Mouse (Mus musculus) myocyte (in vitro differentiated cells): Measurements from ENCODE around the gene Arxes2. TPM values are rescaled to one million over a fixed set of nuclear protein-coding genes. Genes with fewer than 3 reads are reported as not detected.
"Not testable (repeated sequence)": the region's sequence is repeated elsewhere in the genome, so short reads cannot be mapped to it uniquely, and the experiment has no call there.

Experiments
- H3K27me3 ChIP-seq: one replicate; pipeline ENCODE4 v1.6.1; 2011; ENCODE audit not compliant: control insufficient read depth, insufficient read depth, insufficient read length
- H3K36me3 ChIP-seq: one replicate; pipeline ENCODE4 v1.6.1; 2011; ENCODE audit not compliant: control insufficient read depth, insufficient read depth
- H3K4me2 ChIP-seq: one replicate; pipeline ENCODE4 v1.6.1; 2011; ENCODE audit warnings: low read depth, control low read depth
- H3K4me3 ChIP-seq: one replicate; pipeline ENCODE4 v1.5.1; 2011; ENCODE audit warnings: mild to moderate bottlenecking, control low read depth, moderate library complexity
- H3K79me2 ChIP-seq: one replicate; pipeline ENCODE4 v1.6.1; 2011; ENCODE audit not compliant: control insufficient read depth, insufficient read depth
- H3ac ChIP-seq: one replicate; pipeline ENCODE4 v1.6.1; 2011; ENCODE audit not compliant: control insufficient read depth, insufficient read length
- CEBPB ChIP-seq: IDR thresholded peaks from 2 replicates; pipeline ENCODE4 v1.6.1; 2011; ENCODE audit warnings: mild to moderate bottlenecking, moderate library complexity; ENCODE audit not compliant: poor library complexity, insufficient read depth, severe bottlenecking
- E2F4 ChIP-seq: IDR thresholded peaks from one replicate; pipeline ENCODE4 v1.6.1; 2011; ENCODE audit warnings: mild to moderate bottlenecking, control low read depth, moderate library complexity; ENCODE audit not compliant: insufficient read depth
- MAX ChIP-seq: IDR thresholded peaks from one replicate; pipeline ENCODE4 v1.6.1; 2011; ENCODE audit warnings: low read depth, mild to moderate bottlenecking, control low read depth
- MYOD1 ChIP-seq, 3 experiments: IDR thresholded peaks; one replicate each; pipeline ENCODE4 v1.6.1; 2011; ENCODE audit warnings: control low read depth in 2 of 3, low read depth in 2 of 3, mild to moderate bottlenecking in 2 of 3, moderate library complexity in 1 of 3; ENCODE audit not compliant: insufficient read length in 2 of 3, control insufficient read depth in 1 of 3
- MYOG ChIP-seq, 3 experiments: IDR thresholded peaks; one replicate each; pipeline ENCODE4 v1.6.1; 2011; ENCODE audit warnings: control low read depth in 2 of 3, low read depth in 2 of 3, mild to moderate bottlenecking in 2 of 3; ENCODE audit not compliant: insufficient read length in 2 of 3, control insufficient read depth in 1 of 3, insufficient read depth in 1 of 3
- POLR2A ChIP-seq: IDR thresholded peaks from one replicate; pipeline ENCODE4 v1.6.1; 2011; ENCODE audit warnings: low read depth, mild to moderate bottlenecking, control low read depth, moderate library complexity; ENCODE audit not compliant: insufficient read length
- POLR2AphosphoS2 ChIP-seq: IDR thresholded peaks from one replicate; pipeline ENCODE4 v1.6.1; 2011; ENCODE audit warnings: low read depth, control low read depth; ENCODE audit not compliant: insufficient read length
- REST ChIP-seq: IDR thresholded peaks from one replicate; pipeline ENCODE4 v1.6.1; 2011; ENCODE audit warnings: mild to moderate bottlenecking, control low read depth, moderate library complexity; ENCODE audit not compliant: insufficient read depth, insufficient read length
- SRF ChIP-seq: IDR thresholded peaks from one replicate; pipeline ENCODE4 v1.6.1; 2011; ENCODE audit warnings: low read depth; ENCODE audit not compliant: control insufficient read depth, insufficient read length
- TCF12 ChIP-seq: IDR thresholded peaks from one replicate; pipeline ENCODE4 v1.6.1; 2011; ENCODE audit warnings: mild to moderate bottlenecking, control low read depth; ENCODE audit not compliant: poor library complexity, insufficient read depth, severe bottlenecking
- TCF3 ChIP-seq: IDR thresholded peaks from one replicate; pipeline ENCODE4 v1.6.1; 2011; ENCODE audit warnings: low read depth, control low read depth; ENCODE audit not compliant: insufficient read length
- USF1 ChIP-seq: IDR thresholded peaks from one replicate; pipeline ENCODE4 v1.6.1; 2011; ENCODE audit warnings: low read depth, mild to moderate bottlenecking, control low read depth, moderate library complexity
- polyA plus RNA-seq: library from polyadenylated mRNA; unstranded; fragments of >200 nt; fragmentation: generic; extraction: Trizol; gene quantifications from one replicate; pipeline ENCODE4 v1.2.1, GENCODE M21; 2012; ENCODE audit warnings: missing spikeins

The Arxes2 gene
- polyA plus RNA-seq, 1 experiment: 0.29 TPM

- no peak overlapping the region for H3K4me2 ChIP-seq
- H3K27me3 ChIP-seq: no peaks in the 10 kb centered on the region
- H3K79me2 ChIP-seq: no peaks in the 10 kb centered on the region
- no peak overlapping the region for H3K4me3 ChIP-seq
- no peaks in the 10 kb centered on the region for H3K36me3 ChIP-seq
- no peak for TF ChIP-seq CEBPB
- no peak for TF ChIP-seq MYOG (IDR thresholded peaks at IDR 0.05; ENCODE audit: control insufficient read depth in 1 of 3, insufficient read depth in 1 of 3, insufficient read length in 2 of 3, low read depth in 2 of 3)
- TF ChIP-seq REST: no peak
- no peak for TF ChIP-seq POLR2AphosphoS2
- no peak for TF ChIP-seq POLR2A
- no peak for TF ChIP-seq MAX
- no peak for TF ChIP-seq MYOD1 (IDR thresholded peaks at IDR 0.05; ENCODE audit: control insufficient read depth in 1 of 3, insufficient read length in 2 of 3, low read depth in 2 of 3)
- TF ChIP-seq SRF: no peak
- no peak for TF ChIP-seq E2F4
- no peak for TF ChIP-seq TCF12
- TF ChIP-seq USF1: no peak
- TF ChIP-seq TCF3: no peak
- no peak overlapping the region for H3ac ChIP-seq
Observed at GRCm38 (mm10) chrX:135986267-135986666, 7.4 kb upstream of the Arxes2 start.

- no peak overlapping the region for H3ac ChIP-seq
- no peaks in the 10 kb centered on the region for H3K36me3 ChIP-seq
- H3K4me3 ChIP-seq: no peak overlapping the region
- no peak overlapping the region for H3K4me2 ChIP-seq
- no peaks in the 10 kb centered on the region for H3K79me2 ChIP-seq
- TF ChIP-seq CEBPB (no peak), REST (no peak), POLR2AphosphoS2 (no peak), POLR2A (no peak), USF1 (no peak), MYOD1 (IDR thresholded peaks at IDR 0.05; ENCODE audit: control insufficient read depth in 1 of 3, insufficient read length in 2 of 3, low read depth in 2 of 3) (no peak)
- H3K27me3 ChIP-seq: no peaks in the 10 kb centered on the region
Observed at GRCm38 (mm10) chrX:135990661-135991060, 3.0 kb upstream of the Arxes2 start.

- H3K36me3 ChIP-seq, H3ac ChIP-seq, H3K4me3 ChIP-seq, H3K4me2 ChIP-seq, H3K79me2 ChIP-seq, H3K27me3 ChIP-seq: not testable (repeated sequence)
Observed at GRCm38 (mm10) chrX:135993192-135993594, 431 bp upstream of the Arxes2 start.

- Histone ChIP-seq H3K36me3 (no peaks in the 10 kb centered on the region), H3K27me3 (no peaks in the 10 kb centered on the region)
- TF ChIP-seq E2F4 (no peak), MYOD1 (IDR thresholded peaks at IDR 0.05; ENCODE audit: control insufficient read depth in 1 of 3, insufficient read length in 2 of 3, low read depth in 2 of 3) (no peak), MAX (no peak), SRF (no peak), CEBPB (no peak), POLR2AphosphoS2 (no peak), MYOG (IDR thresholded peaks at IDR 0.05; ENCODE audit: control insufficient read depth in 1 of 3, insufficient read depth in 1 of 3, insufficient read length in 2 of 3, low read depth in 2 of 3) (no peak), REST (no peak), USF1 (no peak), POLR2A (no peak), TCF3 (no peak), TCF12 (no peak)
Observed at GRCm38 (mm10) chrX:136007199-136007843, 13.7 kb downstream of the Arxes2 start.

GRCm38 (mm10) chrX:136014392-136014791 lies 20.8 kb downstream of the Arxes2 start:
- Histone ChIP-seq H3ac (no peak overlapping the region), H3K4me2 (no peak overlapping the region), H3K27me3 (no peaks in the 10 kb centered on the region), H3K36me3 (no peaks in the 10 kb centered on the region), H3K4me3 (no peak overlapping the region), H3K79me2 (no peaks in the 10 kb centered on the region)
- TF ChIP-seq POLR2A (no peak), MAX (no peak), TCF3 (no peak), SRF (no peak), USF1 (no peak), TCF12 (no peak), MYOD1 (IDR thresholded peaks at IDR 0.05; ENCODE audit: control insufficient read depth in 1 of 3, insufficient read length in 2 of 3, low read depth in 2 of 3) (no peak), CEBPB (no peak), E2F4 (no peak), REST (no peak), POLR2AphosphoS2 (no peak), MYOG (IDR thresholded peaks at IDR 0.05; ENCODE audit: control insufficient read depth in 1 of 3, insufficient read depth in 1 of 3, insufficient read length in 2 of 3, low read depth in 2 of 3) (no peak)

More at GRCm38 (mm10) chrX:136007199-136007843, 13.7 kb downstream of the Arxes2 start:
- Histone ChIP-seq H3K4me2 (no peak overlapping the region), H3K79me2 (no peaks in the 10 kb centered on the region), H3ac (no peak overlapping the region), H3K4me3 (no peak overlapping the region)
